Mouse (Mus musculus) megakaryocyte, embryonic 14.5 days (primary cell): ENCODE data around the gene Babam2.

ENCODE experiments used
- FLI1 ChIP-seq: IDR thresholded peaks from 2 replicates; pipeline ENCODE4 v1.6.1; 2012; ENCODE audit warnings: low read length, inconsistent platforms, mixed read lengths
- GATA1 ChIP-seq: IDR thresholded peaks from 3 replicates; pipeline ENCODE4 v1.6.1; 2012; ENCODE audit warnings: mixed read lengths, low read length, inconsistent platforms, borderline replicate concordance

GRCm38 (mm10) chr5:32071314-32071713, 373.8 kb downstream of the Babam2 start:
- TF ChIP-seq GATA1 (no peak), FLI1 (no peak)
